In genomic region chr3:38860683-38861082, GRCm38 (mm10) we compare ENCODE assay signal across 12 mouse cellular contexts. TPM values are rescaled to one million over a fixed set of nuclear protein-coding genes. Genes with fewer than 3 reads are reported as not detected.
DNase-seq lines count a peak whose midpoint lies in the region; ATAC-seq and TF ChIP-seq lines count a peak whose summit lies in the region.
"Had no signal": no experiment of that assay in that cellular context is flagged by ENCODE, and none has a peak within 500 bp of the region (broad histone marks: within the 10 kb centered on the region; RNA-seq: fewer than 3 reads in every experiment).

No protein-coding gene starts in this region.

- H3K27me3 ChIP-seq in limb, embryonic 10.5 days (ENCODE audit: low read depth, poor library complexity, severe bottlenecking), result no peaks in the 10 kb centered on the region
- H3K27me3 ChIP-seq: embryonic facial prominence, embryonic 15.5 days; liver, embryonic 15.5 days had no signal

- H3K27ac ChIP-seq in layer of hippocampus, adult 2 months, result no peak overlapping the region
- H3K27ac ChIP-seq in limb, embryonic 10.5 days, result 0 out of 2 replicates have a peak overlapping the region, but pooled peaks have one; percentile 6
- H3K27ac ChIP-seq: embryonic facial prominence, embryonic 15.5 days; left cerebral cortex, adult 2 months; liver, embryonic 15.5 days had no signal

- H3K4me3 ChIP-seq in layer of hippocampus, adult 2 months, result no peak overlapping the region
- no peak overlapping the region for H3K4me3 ChIP-seq in limb, embryonic 10.5 days
- H3K4me3 ChIP-seq: embryonic facial prominence, embryonic 15.5 days; left cerebral cortex, adult 2 months; liver, embryonic 15.5 days; myocyte had no signal

- H3K9me3 ChIP-seq in limb, embryonic 10.5 days (replicated peaks), result no peaks in the 10 kb centered on the region
- H3K9me3 ChIP-seq: embryonic facial prominence, embryonic 15.5 days; liver, embryonic 15.5 days had no signal

- peaks cover 5% of the 10 kb centered on the region for H3K4me1 ChIP-seq in limb, embryonic 10.5 days
- H3K4me1 ChIP-seq: embryonic facial prominence, embryonic 15.5 days; liver, embryonic 15.5 days had no signal

- 52% methylated on average over 5 of the region's 5 CpGs for WGBS in limb, embryonic 10.5 days

- TF ChIP-seq CTCF in layer of hippocampus, adult 2 months (conservative IDR thresholded peaks at IDR 0.05), result peak; percentile 53

- no peak for ATAC-seq in monocyte, adult 5-6 weeks (replicated peaks; ENCODE audit: insufficient number of reproducible peaks, low FRiP score, low TSS enrichment, poor library complexity, severe bottlenecking)

- peak; percentile 23 for DNase-seq in adrenal gland, postnatal 14 days
- DNase-seq in adrenal gland, postnatal 10 days, result no peak
- no peak for DNase-seq in layer of hippocampus, adult 2 months (ENCODE audit: low spot score in 2 of 2)
- DNase-seq in layer of hippocampus, postnatal 36 days, result no peak
- peak; percentile 22 for DNase-seq in embryo, embryonic 9.5 days (ENCODE audit: extremely low spot score)
- DNase-seq in limb, embryonic 10.5 days (ENCODE audit: low spot score), result peak; percentile 27
- DNase-seq in layer of hippocampus, adult 9-11 months, result no peak

- no peaks in the 10 kb centered on the region for H3K36me3 ChIP-seq in limb, embryonic 10.5 days
- H3K36me3 ChIP-seq: embryonic facial prominence, embryonic 15.5 days; liver, embryonic 15.5 days had no signal

RNA-seq across cellular contexts. Expression of gene Fat4, which starts 26.1 kb away (rescaled TPM):
- total RNA-seq in adrenal gland, postnatal 14 days (2021), result 17.3 and 18.7 TPM in 2 replicates
- total RNA-seq in adrenal gland, postnatal 10 days (2021), result 10 to 100 TPM; 15.7 to 24.8 TPM
- 10 to 100 TPM; 29.4 to 34.5 TPM for total RNA-seq in layer of hippocampus, adult 2 months (2021)
- 10 to 100 TPM; 28.4 to 35.2 TPM for total RNA-seq in layer of hippocampus, postnatal 36 days (2021)
- polyA plus RNA-seq in limb, embryonic 10.5 days (2016; fragmentation: Nextera tagmentation; extraction: Ambion mirVana), result 2.7 and 6.6 TPM in 2 replicates
- not detected in 3 replicates for total RNA-seq in monocyte, adult 5-6 weeks (2017)

Comparison
In these comparisons a context has a peak if more than half of its experiments do, and no peak if none do; other contexts are left out.
1. DNase-seq: peak in adrenal gland, postnatal 14 days (single experiment), embryo, embryonic 9.5 days (single experiment) and limb, embryonic 10.5 days (single experiment); none in adrenal gland, postnatal 10 days (single experiment), layer of hippocampus, adult 2 months (0 of 2), layer of hippocampus, postnatal 36 days (0 of 2) and layer of hippocampus, adult 9-11 months (single experiment).
2. RNA of gene Fat4, which starts 26.1 kb away (total RNA-seq): 28.4 to 35.2 TPM in layer of hippocampus, postnatal 36 days, 29.4 to 34.5 TPM in layer of hippocampus, adult 2 months, 15.7 to 24.8 TPM in adrenal gland, postnatal 10 days and 17.3 to 18.7 TPM in adrenal gland, postnatal 14 days; not detected in monocyte, adult 5-6 weeks; every median in the first group is over 10 times any median in the second.